Mouse (Mus musculus): ENCODE measurements around the gene Hypk.
"Not testable (repeated sequence)": the region's sequence is repeated elsewhere in the genome, so short reads cannot be mapped to it uniquely, and the experiment has no call there.

The Hypk gene

DNA sequence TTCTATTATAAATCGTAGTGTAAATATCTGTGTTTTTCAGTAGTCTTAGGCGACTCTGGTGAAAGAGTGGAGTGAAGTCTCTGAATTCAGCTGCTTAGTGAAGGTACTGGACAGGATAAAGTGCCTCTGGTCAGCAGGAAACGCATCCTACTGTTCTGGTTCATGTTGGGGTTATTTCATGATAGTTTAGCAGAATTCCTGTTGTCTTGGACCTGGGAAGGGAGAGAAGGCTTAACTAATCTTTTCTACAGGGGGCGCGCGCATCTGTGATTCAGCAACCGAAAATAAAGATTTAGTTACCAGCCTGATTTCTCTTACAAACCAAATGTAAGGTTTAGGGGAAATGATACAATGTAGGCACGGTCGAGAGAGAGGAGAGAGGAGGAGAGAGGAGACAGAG, 5.0 kb upstream of the Hypk start:
- DNase-seq (ENCODE audit: low spot score) = peak; percentile 72

GRCm38 (mm10) chr2:121448739-121449535, 4.2 kb upstream of the Hypk start, which contains the start of gene Serf2:
Serf2 (plus strand) TSS chr2:121449195.
- DNase-seq (ENCODE audit: low spot score) = peak; percentile 99

GRCm38 (mm10) chr2:121449545-121450011, 3.5 kb upstream of the Hypk start:
- DNase-seq (ENCODE audit: low spot score) = no peak

GRCm38 (mm10) chr2:121450093-121450492, 3.0 kb upstream of the Hypk start:
- DNase-seq (ENCODE audit: low spot score) = peak; percentile 40

DNA sequence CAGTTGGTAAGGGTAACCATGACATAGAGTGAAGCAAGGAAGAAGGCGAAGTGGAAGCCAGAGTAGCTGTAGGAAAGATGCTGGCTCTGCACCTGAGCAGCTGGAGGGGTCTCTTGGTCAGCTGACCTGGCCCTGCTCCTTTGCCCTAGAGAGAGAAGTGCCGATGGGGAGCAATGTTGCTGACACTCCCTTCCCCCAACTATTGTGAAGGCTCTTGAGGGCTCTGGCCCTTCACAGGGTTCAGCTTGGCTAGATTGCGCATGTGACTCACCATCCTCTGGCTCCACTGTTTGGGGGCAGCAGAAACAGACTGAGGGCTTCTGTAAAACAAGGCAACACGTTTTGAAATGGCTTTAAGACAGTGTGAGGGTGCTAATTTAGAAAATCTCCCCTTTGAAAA, 729 bp upstream of the Hypk start:
- DNase-seq (ENCODE audit: low spot score) = no peak

GRCm38 (mm10) chr2:121453917-121454316, 827 bp downstream of the Hypk start:
- DNase-seq (ENCODE audit: low spot score) = no peak

- no peak for DNase-seq (ENCODE audit: low spot score)
These were observed 2.4 kb downstream of the Hypk start for GRCm38 (mm10) chr2:121455534-121455933.

- DNase-seq (ENCODE audit: low spot score) = peak; percentile 93
These were observed 3.9 kb downstream of the Hypk start, which contains the start of gene Serinc4 for GRCm38 (mm10) chr2:121456692-121457642. Serinc4 (minus strand) TSS chr2:121456781.

- DNase-seq (ENCODE audit: low spot score) = no peak
These were observed 7.0 kb downstream of the Hypk start for GRCm38 (mm10) chr2:121460071-121460470.

- DNase-seq (ENCODE audit: low spot score) = not testable (repeated sequence)
These were observed 15.9 kb downstream of the Hypk start for GRCm38 (mm10) chr2:121468982-121469381.

DNA sequence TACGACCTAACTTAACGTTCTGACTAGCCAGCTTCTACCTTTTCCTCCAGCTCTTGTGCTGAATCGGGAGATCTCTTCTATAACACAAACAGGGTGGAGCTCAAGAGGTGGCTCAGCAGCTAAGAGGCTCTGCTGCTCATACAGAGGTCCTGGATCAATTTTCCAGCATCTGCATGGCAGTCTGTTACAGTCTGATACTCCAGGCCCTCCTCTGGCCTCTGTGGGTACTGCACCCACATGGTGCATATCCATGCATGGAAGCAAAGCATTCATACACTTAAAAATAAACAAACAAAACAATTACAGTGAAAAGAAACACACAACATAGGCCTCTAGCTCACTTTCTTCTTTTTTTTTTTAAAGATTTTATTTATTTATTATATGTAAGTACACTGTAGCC, 19.7 kb downstream of the Hypk start:
- DNase-seq (ENCODE audit: low spot score) = not testable (repeated sequence)

DNA sequence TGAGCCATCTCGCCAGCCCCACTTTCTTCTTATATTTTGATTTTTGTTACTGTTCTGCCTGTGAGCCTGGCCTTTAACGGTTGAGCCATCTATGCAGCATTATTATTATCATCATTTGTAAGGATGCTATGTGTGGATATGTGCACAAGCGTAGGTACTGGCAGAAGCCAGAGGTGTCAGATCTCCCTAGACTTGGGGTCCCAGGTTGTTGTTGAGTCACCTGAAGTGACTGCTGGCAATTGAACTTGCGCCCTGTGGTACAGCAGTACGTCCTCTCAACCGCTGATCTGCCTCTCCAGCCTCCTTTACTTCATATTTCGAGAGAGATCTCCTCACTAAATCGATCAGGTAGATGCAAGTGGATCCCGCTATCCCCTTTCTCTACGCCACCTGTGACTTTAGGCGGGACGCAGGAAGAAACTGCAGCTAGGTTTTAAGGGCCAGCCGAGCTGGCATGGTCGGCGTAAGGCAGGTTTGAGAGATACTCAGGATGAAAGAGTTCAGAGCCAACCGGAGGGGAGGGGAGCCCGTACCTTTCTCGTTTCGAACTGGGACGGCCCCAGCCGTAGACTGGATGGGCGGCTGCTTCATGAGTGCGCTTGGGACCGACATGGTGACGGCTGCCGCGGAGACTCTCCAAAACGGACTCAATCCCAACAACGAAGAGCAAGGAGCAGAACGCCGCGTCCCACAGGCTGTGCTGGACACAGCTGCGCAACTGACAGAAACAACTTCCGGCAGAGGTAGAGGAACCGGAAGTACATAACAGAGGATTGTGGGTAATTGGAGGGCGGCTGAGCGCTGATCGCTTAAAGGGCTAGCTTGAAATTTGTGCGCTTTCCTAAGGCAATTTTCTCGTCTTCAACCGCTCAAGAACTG, 20.4 kb downstream of the Hypk start, which contains the start of gene Mfap1b:
TSS of gene Mfap1b (minus strand) at position 767 of the 879 bp plus-strand sequence.
- DNase-seq (ENCODE audit: low spot score) = peak; percentile 94

DNA sequence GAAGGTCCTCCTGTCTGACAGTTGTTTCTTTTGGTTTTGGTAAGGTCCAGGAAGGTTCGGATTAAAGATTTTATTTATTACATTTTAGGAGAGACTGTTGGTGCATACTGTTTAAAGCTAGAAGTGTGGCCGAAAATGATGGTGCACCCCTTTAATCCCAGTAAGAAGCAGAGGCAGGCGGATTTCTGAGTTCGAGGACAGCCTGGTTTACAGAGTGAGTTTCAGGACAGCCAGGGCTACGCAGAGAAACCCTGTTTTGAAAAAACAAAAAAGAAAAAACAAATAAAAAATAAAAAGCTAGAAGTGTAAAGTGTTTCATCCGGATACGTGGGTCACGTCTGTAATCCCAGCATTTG, 21.1 kb downstream of the Hypk start:
- DNase-seq (ENCODE audit: low spot score) = no peak

- DNase-seq (ENCODE audit: low spot score) = not testable (repeated sequence)
These were observed 22.2 kb downstream of the Hypk start for GRCm38 (mm10) chr2:121475306-121475705.

- no peak for DNase-seq (ENCODE audit: low spot score)
These were observed 24.6 kb downstream of the Hypk start for GRCm38 (mm10) chr2:121477491-121478266.

DNA sequence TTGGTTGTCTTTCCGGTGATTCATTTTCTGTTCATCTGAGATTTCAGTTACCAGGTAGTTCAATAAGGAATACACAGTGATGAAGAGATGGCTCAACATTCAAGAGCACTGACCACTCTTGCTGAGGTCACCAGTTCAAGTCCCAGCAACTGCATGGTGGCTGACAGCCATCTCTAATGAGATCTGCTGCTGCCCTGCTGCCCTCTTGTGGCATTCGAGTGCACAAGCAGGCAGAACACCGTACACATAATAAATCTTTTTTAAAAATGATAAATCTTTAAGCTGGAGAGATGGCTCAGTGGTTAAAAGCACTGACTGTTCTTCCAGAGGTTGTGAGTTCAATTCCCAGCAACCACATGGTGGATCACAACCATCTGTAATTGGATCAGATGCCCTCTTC, 27.4 kb downstream of the Hypk start:
- DNase-seq (ENCODE audit: low spot score) = peak; percentile 36

DNA sequence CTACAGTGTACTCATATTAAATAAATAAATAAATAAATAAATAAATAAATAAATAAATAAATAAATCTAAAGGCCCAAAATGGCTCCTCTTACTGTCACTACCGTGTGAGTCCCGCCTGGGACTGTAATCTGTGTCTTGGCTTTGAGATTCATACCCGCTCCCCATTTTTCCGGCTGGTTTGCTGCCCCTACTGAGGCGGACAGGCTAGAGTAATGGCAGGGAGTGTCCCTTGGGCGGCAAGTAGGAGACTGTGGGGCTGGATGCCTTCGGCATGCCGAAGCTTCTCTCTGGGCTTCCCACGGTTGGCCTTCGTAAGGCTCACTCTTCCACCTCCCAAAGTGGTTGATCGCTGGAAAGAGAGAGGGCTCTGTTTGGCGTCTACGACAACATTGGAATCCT, 27.8 kb downstream of the Hypk start:
- not testable (repeated sequence) for DNase-seq (ENCODE audit: low spot score)

- DNase-seq (ENCODE audit: low spot score) = no peak
These were observed 30.5 kb downstream of the Hypk start for GRCm38 (mm10) chr2:121483576-121483975.

DNA sequence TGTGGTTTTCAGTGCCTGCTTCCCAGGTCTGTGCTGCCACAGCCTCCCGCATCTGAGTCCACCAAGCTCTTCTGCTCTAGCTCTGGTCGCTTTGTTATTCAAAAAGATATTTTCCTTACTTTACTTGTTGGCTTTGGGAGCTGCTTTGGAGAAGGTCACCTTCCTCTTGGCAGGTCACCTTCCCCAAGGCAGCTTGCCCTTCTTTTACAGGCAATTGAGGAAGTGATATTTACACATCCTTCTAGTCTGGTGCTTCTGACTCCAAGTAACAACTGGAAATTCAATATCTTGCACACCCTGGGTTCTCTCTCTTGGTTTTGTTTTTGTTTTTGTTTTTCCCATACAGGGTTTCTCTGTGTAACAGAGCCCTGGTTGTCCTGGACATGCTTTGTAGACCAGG, 31.3 kb downstream of the Hypk start:
- not testable (repeated sequence) for DNase-seq (ENCODE audit: low spot score)

DNA sequence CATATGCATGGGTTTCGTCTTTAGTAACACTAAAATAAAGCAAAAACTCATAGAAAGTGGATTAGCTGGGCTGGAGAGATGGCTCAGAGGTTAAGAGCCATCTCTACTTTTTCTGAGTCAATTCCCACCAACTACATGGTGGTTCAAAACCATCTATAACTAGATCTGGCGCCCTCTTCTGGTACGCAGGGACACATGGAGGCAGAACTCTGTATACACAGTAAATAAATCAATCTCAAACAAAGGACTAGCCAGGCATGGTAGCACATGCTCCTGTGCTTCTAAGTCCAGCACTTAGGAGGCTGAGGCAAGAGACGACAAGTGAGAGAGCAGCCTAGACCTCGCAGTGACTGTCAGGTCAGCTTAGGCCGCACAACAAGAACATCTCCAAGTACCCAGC, 48.5 kb downstream of the Hypk start:
- DNase-seq (ENCODE audit: low spot score) = not testable (repeated sequence)

Data from embryo, embryonic 10.5 days (tissue).